Mouse (Mus musculus) mesoderm, embryonic 11.5 days (tissue): ENCODE measurements around the gene Poldip2.
A peak's percentile ranks its signal among the peaks of the same experiment; 100 is the strongest.

Source experiments
- DNase-seq: peaks from one replicate; pipeline ENCODE4 v3.0.0-alpha.2; 2012; ENCODE audit warnings: low read depth, low spot score

The Poldip2 gene

DNA sequence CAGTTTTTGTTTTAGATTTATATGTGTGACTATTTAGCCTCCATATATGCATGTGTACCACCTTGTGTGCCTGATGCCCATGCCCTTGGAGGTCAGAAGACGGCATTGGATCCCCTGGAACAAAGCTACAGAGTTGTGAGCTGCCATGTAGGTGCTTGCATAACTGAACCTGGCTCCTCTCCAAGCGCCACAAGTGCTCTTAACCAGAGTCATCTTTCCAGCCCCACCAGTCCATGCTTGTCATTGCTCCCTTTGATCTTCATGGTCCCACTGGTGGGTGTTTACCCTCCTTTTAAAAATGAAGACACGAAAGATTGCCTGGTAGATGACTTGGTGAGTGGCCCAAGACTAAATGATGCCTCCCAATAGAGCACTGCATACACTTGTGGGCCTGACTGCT lies 28.4 kb downstream of the Poldip2 start:
- DNase-seq, result no peak

DNA sequence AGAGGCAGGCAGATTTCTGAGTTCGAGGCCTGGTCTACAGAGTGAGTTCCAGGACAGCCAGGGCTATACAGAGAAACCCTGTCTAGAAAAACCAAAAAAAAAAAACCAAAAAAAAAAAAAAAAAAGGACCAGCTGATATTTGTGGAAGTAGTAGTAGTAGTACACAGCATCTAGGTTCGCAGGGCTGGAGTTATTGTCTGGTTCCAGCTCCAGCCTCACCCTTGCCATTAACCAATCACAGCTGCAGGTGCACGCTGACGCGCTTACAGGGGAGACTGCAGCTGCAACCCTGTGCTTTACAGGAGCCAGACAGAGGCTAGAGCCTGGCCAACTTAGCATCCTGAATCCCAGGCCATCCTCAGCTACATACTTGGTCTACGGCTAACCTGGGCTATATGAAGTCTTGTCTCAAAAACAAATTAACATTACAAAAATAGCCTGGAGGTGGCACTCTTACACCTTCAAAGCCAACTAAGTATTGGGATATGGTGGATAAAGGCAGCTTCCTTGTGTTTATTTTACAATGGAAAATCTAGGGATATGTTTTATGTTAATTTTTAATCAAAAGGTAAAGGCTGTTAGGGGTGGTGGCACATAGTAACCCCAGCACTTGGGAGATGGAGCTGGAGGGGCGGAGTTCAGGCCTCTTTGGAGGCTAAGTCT lies 32.6 kb downstream of the Poldip2 start:
- no peak for DNase-seq

DNA sequence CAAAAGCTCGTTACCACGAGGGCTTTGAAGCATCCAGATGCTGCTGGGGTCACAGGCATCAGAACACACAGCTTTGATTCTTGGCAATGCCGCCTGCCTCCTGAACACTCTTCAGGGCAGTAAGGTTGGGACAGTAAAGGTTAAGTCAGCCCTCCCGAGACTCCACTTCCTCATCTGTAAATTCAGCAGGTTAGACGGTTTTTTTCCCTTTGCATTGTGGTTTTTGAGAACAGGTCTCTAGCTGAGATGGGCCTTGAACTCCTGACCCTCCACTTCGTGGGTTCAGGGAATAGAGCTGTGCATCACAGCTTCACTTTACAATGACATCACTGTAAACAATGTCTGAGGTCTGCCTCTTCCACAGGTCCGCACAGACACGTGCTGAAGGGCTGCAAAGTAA lies 33.2 kb downstream of the Poldip2 start:
- DNase-seq, result no peak

DNA sequence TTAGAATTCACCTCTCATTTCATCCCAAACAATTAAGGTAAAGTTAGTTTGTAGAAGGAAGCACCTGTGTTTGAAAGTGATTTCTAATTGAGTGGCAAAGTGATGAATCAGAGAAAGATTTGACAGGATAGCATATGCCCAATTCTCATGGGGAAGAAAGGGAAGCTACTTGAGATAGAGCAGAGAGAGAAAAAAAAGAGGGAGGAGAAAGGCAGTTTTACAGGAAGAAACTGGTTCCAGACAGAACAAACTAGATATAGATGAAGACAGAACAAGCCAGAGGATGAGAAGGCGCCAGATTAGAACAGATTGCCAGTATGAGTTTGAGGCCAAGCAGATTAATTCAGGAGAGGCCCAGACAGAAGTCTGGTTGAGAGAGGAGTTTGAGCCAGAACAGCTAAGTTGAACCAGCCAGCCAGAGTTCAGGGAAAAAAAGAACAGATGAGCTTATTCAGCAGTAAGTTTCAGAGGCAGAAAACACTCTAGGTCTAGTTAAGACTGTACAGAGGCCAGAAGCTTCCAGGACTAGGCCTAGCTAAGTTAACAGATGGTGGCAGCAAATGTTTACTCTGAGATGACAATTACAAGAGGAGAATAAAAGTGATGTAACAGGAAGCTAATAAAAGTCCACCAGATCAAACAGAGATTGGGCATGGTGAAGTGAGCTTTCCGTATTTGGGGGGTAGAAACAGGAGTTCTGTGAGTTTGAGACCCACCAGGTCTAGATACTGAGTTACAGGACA lies 35.9 kb downstream of the Poldip2 start:
- DNase-seq, result no peak

DNA sequence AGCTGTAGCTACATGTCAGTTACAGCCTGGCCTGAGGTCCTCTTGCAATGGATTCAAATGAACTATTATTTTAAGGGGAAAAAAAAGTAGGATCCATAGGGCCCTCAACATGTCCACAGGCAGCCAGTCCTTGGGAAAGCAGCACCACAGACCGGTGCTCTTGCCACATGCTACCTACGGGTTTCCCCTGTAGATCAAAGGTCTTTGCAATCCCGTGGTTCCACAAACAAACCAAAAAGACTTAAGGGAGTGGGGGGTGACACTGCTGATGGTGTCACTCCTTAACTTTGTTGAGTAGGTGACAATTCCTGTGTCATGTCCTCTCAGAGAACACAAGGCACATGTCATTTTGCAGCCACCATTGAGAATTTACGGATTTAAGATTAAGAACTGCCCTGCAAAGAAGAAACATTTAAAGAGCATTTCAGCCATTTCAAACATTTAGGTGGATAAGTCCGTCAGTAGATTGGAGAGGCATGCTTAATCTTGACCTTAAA lies 37.5 kb downstream of the Poldip2 start:
- no peak for DNase-seq

DNA sequence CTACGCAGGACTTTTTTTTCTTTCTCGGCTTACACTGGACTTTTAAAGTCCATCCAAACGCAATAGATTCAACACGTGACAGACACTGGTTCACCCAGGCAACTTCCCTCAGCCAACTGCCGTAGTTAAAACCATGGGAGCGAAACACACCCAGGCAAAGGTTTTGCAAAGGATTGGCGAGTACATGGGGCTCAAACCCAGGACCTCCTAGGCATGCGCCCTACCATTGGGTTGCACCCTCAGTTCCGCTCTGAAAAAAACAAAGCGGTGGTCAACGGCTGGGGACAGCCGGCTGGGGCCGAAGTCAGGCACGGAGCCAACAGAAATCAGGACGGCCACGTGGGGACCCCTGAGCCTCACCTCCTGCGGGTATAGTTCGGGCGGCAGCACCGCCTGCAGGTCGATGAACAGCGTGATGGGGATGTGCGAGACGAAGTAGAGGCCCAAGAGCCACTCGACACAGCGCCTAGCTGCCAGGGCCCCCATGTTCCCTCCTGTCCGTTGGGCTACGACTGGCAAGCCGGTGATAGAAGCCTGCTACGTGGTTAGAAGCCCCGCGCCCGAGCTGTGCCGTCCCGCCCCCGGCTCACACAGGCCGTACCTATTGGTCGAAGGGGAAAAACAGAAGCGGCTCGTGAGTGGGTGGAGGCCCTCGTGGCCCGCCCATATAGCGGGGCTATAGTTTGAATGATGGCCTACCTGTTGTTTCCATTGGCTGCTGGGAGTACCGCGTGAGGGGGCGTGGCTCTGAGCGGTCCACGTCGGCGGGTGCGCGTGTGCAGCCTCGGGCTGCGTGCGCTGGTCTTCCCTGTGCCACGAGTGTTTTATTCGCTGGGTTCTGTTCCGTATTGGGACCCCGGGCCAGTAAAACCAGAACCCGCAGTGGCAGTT lies 38.4 kb downstream of the Poldip2 start, which contains the start of gene Tmem97:
Gene Tmem97 (minus strand): TSS at position 610 of the 891 bp plus-strand sequence.
- peak; percentile 96 for DNase-seq

DNA sequence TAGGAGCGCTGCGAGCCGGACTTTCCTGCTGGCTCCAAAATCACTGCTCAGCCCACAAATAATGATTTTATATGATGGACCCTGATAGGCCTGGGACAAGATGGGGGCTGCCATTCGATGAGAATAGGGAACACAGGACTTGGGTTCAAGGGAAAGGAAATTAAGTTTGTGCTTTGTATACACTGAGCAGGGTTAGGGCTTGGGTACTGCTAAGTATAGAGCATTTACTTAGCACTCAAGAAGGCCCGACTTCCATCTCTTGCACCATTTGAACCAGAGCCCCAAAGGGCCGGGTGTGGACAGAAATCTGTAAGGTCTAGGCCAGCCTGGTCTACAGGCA lies 39.0 kb downstream of the Poldip2 start:
- DNase-seq, result no peak

DNA sequence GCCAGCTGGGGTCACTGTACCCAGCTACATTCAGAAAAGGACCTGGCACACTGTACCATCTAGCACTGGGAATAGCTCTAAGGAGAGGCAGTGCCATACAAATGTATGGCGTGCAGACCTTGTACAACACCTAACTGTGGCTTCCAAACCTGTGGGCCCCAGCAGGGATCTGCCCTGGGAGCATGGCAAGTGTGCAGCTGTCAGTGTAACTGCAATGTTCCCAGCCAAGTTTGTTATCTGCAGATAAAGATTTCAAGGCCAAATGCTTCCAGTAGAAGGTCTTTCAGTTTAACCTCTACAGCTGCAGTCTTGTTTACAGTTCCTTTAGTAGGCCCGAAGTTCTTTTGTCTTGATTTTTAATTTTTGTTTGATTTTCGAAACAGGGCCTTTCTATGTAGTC lies 43.6 kb downstream of the Poldip2 start:
- DNase-seq, result no peak

DNA sequence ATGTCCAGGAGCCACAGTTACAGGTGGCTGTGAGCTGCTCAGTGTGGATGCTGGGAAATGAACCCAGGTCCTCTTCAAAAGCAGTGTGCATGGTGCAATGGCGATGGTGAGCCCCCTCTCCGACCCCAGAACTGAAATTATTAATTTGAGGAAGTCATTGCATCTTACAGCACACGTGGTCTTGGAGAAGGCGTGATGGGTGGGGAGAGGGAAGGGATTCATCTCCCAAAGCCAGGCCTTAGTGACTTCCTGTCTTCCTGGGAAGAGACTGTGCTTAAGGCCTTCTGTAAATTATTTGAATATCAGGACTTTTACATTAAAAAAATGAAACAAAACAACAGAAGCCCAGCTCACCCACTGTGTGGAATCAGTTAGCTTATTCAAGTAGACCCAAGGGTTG lies 44.1 kb downstream of the Poldip2 start:
- DNase-seq, result no peak

DNA sequence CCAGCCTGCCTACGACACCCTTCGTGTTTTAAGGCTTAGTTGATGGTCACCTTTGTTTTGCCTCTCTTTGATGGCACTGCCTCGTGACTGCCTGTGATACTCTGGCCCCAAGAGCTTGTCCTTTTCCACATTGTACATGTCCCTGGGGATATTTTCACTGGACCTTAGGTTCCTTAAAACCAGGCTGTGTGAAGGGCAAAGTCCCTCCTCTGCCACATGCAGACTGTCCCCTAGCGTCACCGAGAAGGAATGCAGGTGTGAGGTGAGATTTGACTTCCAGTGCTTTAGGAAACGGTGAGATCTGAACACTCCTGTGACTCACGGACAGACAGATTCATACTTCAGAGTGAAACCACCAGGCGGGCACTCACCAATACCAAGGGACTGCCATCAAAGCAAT lies 45.2 kb downstream of the Poldip2 start:
- no peak for DNase-seq

DNA sequence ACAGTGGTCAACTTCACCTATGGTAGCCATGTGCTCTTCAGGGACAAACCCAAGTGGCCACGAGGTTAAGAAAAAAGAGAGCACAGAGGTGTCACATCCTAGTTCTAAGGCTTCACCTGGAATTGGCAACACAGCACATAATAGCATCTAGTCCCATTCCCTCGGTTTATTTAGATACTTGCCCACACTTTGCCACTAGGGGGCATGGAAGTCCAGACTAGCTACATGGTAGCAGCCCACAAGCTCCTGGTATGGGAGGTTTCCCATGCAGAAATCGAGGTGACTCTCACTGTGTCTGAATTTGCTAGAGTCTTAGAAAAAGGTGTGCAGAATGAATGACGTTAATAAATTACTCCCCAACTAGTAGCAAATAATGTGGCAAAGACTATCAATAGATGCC lies 48.5 kb downstream of the Poldip2 start:
- DNase-seq, result peak; percentile 79

DNA sequence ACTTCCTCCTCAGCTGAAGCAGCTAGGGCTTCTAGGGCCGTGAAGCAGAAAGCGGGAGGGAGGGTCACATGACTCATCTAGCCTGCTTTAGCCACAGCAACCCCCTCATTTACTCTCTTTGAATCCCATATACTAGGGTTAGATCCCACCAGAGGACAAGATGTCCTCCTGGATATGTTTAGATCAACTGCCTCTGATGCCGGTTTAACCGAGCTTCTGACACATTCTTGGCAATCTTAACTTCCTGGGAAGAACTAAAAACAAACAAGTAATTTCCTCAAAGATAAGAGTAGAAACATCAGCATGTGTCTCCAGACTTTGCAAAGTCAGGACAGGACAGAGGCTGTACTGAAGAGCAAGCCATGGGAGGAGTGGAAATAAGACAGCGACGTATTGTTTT lies 54.8 kb downstream of the Poldip2 start:
- DNase-seq, result no peak

DNA sequence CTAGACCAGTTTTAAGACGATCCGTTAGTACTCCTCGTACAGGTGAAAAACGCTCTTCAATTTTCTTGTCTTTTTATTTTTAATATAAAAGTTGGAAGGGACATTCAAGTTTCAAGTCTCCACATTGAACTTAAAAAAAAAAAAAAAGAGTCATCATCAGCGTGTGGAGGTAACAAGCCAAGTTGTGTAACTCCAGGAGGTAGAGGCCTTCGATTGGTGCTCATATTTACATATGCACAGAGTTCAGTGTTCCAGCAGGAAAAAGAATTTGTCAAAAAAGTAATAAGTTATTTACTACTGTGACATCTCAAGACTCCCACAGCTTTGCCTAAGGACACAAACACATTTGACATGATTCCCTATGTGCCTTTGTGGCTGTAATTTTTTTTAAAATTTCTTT lies 55.6 kb downstream of the Poldip2 start:
- DNase-seq, result no peak

DNA sequence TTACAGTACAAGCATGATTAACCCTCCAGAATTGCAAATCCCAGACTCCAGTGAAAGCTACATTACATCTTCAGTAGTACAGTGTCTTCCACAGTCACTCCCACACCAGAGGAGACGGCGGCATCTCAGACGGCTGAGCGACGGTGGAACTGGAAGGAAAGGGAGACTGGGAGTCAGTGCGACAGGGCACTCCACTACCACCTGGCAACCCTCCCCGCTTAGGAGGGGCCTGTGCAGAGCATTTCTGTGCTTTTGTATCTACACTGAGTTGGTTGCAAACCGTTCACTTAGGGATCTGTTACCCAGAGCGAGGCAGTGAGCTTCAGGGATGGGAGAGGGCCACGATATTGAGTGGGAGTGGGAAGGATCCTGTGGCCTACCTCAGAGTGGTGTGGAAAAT lies 56.8 kb downstream of the Poldip2 start:
- no peak for DNase-seq

DNA sequence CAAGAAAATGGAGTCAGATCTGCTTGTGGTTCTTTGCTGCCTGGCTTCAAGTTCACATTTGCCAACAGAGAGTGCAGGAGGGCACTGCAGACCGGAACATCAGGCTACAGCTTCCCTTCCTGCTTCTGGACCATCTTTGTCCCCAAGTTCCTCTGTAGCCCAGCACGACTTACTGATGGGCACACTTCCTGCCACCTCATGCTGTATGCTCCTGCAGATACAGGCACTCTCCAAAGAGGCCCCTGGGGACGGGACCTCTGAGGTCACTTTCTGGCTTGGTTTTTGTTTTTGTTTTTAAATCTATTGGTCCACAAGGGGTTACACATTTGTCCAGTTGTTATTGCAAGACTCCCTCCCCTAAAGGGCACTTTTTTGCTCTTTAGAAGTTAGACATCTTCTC lies 57.8 kb downstream of the Poldip2 start:
- no peak for DNase-seq

DNA sequence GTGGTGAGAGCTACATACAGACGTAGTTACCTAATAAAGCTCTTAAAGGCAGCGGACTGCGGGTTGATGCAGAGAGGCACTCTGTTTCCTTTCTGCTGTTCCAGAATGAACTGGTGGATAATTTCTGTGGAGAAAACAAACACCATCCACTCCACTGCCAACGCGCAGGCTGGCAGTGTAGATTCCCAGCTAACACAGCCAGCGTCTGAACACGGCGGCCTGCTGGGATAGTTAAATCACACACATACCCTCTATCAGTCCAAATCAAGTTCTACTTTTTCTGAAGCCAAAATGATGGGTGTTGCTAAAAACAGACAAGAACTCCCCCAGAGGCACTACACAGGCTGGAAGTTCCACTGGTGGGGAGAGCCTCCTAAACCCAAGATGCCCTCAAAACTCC lies 59.4 kb downstream of the Poldip2 start:
- DNase-seq, result no peak

DNA sequence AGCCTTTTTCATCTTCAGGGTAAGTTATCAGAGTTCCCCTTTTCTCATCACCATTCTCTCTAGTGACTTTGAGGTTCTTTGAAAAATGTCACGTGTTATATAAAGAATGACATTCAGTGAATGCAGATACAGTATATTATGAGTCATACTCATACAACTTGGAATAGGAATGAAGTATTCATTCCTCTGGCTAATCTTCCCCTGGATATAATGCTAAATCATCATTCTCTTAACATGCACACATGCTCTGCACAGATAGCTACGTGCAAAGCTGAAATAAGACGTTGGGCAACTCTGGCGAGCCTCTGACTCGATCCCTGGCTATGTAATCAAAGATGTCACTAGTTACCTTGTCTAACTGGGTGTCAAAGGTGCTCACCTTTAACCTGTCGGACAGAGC lies 59.9 kb downstream of the Poldip2 start:
- DNase-seq, result no peak
